Mouse (Mus musculus) retina, postnatal 7 days (tissue): Measurements from ENCODE around the gene Cstad.
A peak's percentile ranks its signal among the peaks of the same experiment; 100 is the strongest.

Source experiments
- DNase-seq: peaks from one replicate; pipeline ENCODE4 v3.0.0-alpha.2; 2012; ENCODE audit warnings: low read depth, low spot score

The Cstad gene

GRCm38 (mm10) chr2:30595796-30596195 is 956 bp downstream of the Cstad start:
- DNase-seq: no peak

- DNase-seq: no peak
Observed at GRCm38 (mm10) chr2:30599621-30600020, 4.8 kb downstream of the Cstad start.

GRCm38 (mm10) chr2:30600291-30600690 is 5.5 kb downstream of the Cstad start:
- no peak for DNase-seq

- DNase-seq: no peak
Observed at GRCm38 (mm10) chr2:30600965-30601841, 6.4 kb downstream of the Cstad start.

GRCm38 (mm10) chr2:30602451-30602850 is 7.6 kb downstream of the Cstad start:
- DNase-seq: no peak

- no peak for DNase-seq
Observed at GRCm38 (mm10) chr2:30603731-30604130, 8.9 kb downstream of the Cstad start.

GRCm38 (mm10) chr2:30604880-30605761 is 10.3 kb downstream of the Cstad start:
- no peak for DNase-seq

- DNase-seq: no peak
Observed at GRCm38 (mm10) chr2:30605762-30606051, 10.9 kb downstream of the Cstad start.

GRCm38 (mm10) chr2:30606621-30607052 is 11.8 kb downstream of the Cstad start:
- no peak for DNase-seq

GRCm38 (mm10) chr2:30607941-30608340 is 13.1 kb downstream of the Cstad start:
- no peak for DNase-seq

- DNase-seq: no peak
Observed at GRCm38 (mm10) chr2:30608690-30609201, 13.9 kb downstream of the Cstad start.

- peak; percentile 72 for DNase-seq
Observed at GRCm38 (mm10) chr2:30613574-30613973, 18.7 kb downstream of the Cstad start.

GRCm38 (mm10) chr2:30614151-30614923 is 19.5 kb downstream of the Cstad start:
- no peak for DNase-seq

- DNase-seq: no peak
Observed at GRCm38 (mm10) chr2:30615869-30616268, 21.0 kb downstream of the Cstad start.

- no peak for DNase-seq
Observed at GRCm38 (mm10) chr2:30616464-30616863, 21.6 kb downstream of the Cstad start.

GRCm38 (mm10) chr2:30618487-30619248 is 23.8 kb downstream of the Cstad start:
- no peak for DNase-seq

GRCm38 (mm10) chr2:30623873-30624272 is 29.0 kb downstream of the Cstad start:
- DNase-seq: no peak

- DNase-seq: no peak
Observed at GRCm38 (mm10) chr2:30625296-30625826, 30.5 kb downstream of the Cstad start.

- DNase-seq: no peak
Observed at GRCm38 (mm10) chr2:30626058-30626675, 31.3 kb downstream of the Cstad start.

- no peak for DNase-seq
Observed at GRCm38 (mm10) chr2:30627338-30627737, 32.5 kb downstream of the Cstad start.
